Mouse (Mus musculus) adrenal gland, postnatal 10 days (tissue): ENCODE measurements around the gene Ccpg1os. TPM values are rescaled to one million over a fixed set of nuclear protein-coding genes. Genes with fewer than 3 reads are reported as not detected.

Experiments
- microRNA-seq: library from miRNA; unstranded; fragments of <30 nt; microRNA quantifications from one replicate; pipeline ENCODE4 v1.2.0, GENCODE M21; 2021
- total RNA-seq, 2 experiments: library from RNA; stranded (reverse); gene quantifications; 2 replicates each; pipeline ENCODE4 v1.2.3; 2021

Gene Ccpg1os
- total RNA-seq, 2 experiments from 2014 or later = 11.3 to 12.4 TPM

Small RNA genes lying within 50 kb of the gene (microRNA-seq; reads per million reads assigned to microRNA genes)
- gene Gm27353 = not detected

Other genes with a start within 250 kb of the Ccpg1os start
- gene Prtg, start 178.5 kb downstream of the Ccpg1os start, total RNA-seq = under 1 TPM; 0.45 to 0.61 TPM
- gene Pygo1, start 59.7 kb downstream of the Ccpg1os start, total RNA-seq = 1 to 10 TPM; 3.5 to 5.0 TPM
- under 1 TPM; 0.66 to 0.85 TPM for gene Dyx1c1, start 26.6 kb downstream of the Ccpg1os start, total RNA-seq
- under 1 TPM in 1 of 2 experiments, not detected in 1; 0.21 TPM for gene Gm44503, start 26.5 kb downstream of the Ccpg1os start, total RNA-seq
- gene Ccpg1, start within 50 bp of the Ccpg1os start, total RNA-seq = 10 to 100 TPM; 71.0 to 73.8 TPM
- gene Pigb, start 55.0 kb upstream of the Ccpg1os start, total RNA-seq = 10 to 100 TPM in 1 of 2 experiments, 1 to 10 TPM in 1; 7.6 to 12.1 TPM
- 10 to 100 TPM; 21.9 to 27.0 TPM for gene Rab27a, start 59.5 kb upstream of the Ccpg1os start, total RNA-seq
- under 1 TPM; 0.72 to 0.94 TPM for gene Khdc3, start 116.5 kb upstream of the Ccpg1os start, total RNA-seq
- not detected for gene Gm20509, start 117.1 kb upstream of the Ccpg1os start, total RNA-seq
- 10 to 100 TPM; 61.2 to 63.7 TPM for gene Rsl24d1, start 128.0 kb upstream of the Ccpg1os start, total RNA-seq